Mouse (Mus musculus): ENCODE measurements around the gene Strap.
"Not testable (repeated sequence)": the region's sequence is repeated elsewhere in the genome, so short reads cannot be mapped to it uniquely, and the experiment has no call there.

The Strap gene

DNA sequence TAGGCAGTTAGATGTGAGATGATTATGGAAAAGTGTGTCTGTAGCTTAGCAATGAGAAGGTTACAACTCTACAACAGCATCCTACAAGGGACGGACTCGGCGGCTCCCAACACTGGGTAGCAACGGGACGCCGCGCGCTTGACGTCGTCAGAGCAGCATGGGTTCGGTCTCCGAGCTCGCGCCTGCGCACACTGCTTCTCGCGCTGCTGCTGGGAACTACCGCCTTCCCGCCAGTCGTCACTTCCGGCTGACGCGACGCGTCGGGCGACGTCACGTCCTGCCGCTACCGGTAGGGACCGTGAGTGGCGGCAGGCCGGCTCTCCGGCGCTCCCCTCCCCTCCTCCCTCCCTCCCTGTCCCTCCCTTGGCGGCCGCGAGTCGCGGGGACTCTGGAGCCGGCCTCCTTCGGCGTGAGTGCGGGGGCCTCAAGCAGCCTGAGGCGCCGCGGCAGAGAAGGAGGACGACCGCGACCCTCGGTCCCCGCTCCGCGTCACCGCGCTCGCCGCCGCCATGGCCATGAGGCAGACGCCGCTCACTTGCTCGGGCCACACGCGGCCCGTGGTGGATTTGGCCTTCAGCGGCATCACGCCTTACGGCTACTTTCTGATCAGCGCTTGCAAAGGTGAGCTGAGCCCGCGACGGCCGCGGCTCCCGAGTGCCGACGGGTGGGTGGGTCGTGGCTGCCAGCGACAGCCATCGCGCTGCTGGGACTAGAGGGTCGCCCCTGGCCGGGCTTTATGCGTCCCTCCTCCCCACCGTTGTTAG is at the start of gene Strap:
TSS of gene Strap (plus strand) at position 233 of the 764 bp plus-strand sequence.
- DNase-seq (ENCODE audit: low spot score), result peak; percentile 95

DNA sequence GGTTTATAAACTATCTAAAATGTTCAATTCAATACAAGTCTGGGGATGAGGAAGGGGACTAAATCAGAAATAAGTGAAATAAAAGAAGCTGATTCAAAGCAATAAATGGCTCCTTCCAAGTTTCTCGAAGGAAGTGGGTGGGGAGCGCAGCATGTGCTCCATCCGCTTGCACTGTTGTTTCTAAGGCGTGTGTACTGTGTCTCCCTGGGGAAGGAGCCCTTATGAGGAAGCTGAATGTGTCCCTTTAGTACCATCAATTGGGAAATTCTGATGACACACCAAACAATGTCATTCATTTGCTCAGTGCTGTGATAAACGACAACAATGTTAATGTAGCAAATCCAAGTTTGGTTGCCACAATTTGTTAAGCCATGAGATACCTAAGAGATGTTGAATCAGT is 47.2 kb upstream of the Strap start:
- no peak for DNase-seq (ENCODE audit: low spot score)

DNA sequence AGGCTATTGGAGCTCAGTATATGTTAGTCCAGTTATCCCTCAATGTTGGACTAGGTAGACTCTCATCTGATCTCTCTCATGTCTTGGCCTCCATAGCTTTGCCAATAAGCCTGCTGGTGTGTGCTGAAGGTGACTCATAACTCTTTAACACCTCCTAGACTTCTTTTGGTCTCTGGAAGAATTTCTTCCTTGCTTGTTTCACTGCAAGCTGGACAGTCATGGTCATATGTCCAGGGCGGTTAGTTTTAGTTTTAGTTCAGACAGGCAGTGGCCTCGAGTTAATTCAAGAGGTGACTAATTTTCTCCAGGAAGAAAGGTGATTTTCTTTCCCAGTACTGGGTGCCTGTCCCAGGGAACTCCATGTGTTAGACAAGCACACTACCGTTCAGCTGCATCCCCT is 46.8 kb upstream of the Strap start:
- DNase-seq (ENCODE audit: low spot score), result no peak

DNA sequence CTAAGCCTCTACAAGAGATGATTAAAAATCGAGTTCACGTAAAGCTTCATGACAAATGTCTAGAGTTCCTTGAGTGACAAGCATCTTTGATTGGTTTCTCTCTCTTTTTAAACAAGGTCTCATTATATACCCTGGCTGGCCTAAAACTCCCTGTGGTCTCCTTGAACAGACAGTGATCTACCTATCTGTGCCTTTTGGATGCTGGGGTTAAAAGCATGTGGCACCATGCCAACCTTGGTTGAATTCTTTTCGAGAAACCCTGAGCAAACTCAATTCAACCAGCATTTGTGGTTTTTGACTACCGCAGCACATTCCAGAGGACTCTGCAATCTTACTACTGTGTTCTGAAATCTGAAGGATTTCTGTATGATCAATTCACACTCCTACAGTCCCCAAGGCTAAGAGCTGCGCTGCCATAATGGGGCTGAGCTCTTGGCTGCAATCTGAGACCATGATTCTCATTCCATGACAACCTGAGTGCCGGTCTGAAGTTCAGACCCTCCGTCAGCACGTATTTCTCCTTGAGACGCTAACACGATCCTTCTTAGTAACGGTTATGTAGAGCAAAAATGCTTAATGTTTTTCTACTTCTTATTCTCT is 46.3 kb upstream of the Strap start:
- no peak for DNase-seq (ENCODE audit: low spot score)

DNA sequence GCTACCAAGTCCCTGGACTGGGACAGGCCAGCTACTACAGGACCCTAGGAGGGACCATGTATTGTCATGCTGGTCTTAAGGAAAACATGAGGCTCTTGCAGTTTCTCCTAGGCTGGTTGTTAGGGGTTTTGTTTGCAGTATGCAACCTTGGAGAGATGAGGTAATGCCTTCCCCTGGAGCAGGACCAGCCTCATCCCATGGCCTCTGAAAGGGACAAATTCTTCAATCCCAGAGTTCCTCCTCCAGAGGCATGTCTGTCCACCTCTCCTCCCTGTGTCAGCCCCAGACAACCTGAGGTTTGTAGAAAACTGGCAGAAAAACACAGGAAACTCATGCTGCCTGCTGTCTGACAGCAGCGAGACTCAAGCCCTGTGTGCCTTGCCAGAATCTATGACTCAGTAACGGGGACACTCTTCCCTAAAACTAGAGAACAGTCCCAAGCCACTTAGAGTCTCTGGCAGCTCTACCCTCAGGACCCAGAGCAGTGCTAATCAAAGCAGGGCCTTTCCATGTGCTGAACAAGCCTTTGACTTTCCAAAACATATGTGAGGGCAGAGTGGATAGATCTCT is 44.2 kb upstream of the Strap start:
- DNase-seq (ENCODE audit: low spot score), result no peak

DNA sequence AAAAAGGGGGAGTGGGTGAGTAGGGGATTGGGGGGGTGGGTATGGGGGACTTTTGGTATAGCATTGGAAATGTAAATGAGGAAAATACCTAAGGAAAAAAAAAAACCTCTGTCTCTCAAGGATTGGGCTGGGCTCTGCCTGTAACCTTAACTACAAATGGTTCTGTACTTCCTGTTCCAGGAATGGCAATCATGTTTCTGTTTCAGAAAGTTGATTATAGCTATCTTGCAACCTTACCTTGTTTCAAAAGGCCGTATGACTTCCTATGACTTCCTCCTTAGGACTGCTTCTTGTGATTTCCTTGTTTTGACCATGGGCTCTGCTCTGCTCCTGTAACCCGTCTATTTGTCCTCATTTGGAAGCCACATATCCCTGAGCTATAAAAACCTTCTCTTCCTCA is 40.6 kb upstream of the Strap start:
- no peak for DNase-seq (ENCODE audit: low spot score)

DNA sequence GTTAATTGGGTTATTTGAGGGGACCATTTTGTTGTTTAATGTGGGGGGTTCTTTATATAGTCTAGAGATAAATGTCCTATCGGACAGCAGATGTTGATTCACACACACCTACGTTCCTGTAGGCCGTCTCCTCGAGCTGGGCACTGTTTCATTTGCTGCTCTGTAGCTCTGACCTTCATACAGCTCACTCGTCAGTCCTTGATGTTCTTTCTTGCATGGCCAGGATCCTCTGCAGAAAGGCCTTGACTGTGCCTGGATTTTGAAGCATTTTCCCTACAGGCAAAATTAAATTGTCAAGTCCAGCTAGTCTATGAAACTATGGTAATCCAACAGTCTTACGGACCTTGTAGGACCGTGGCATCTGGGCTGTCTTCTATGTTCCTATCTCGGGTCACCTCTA is 39.8 kb upstream of the Strap start:
- no peak for DNase-seq (ENCODE audit: low spot score)

DNA sequence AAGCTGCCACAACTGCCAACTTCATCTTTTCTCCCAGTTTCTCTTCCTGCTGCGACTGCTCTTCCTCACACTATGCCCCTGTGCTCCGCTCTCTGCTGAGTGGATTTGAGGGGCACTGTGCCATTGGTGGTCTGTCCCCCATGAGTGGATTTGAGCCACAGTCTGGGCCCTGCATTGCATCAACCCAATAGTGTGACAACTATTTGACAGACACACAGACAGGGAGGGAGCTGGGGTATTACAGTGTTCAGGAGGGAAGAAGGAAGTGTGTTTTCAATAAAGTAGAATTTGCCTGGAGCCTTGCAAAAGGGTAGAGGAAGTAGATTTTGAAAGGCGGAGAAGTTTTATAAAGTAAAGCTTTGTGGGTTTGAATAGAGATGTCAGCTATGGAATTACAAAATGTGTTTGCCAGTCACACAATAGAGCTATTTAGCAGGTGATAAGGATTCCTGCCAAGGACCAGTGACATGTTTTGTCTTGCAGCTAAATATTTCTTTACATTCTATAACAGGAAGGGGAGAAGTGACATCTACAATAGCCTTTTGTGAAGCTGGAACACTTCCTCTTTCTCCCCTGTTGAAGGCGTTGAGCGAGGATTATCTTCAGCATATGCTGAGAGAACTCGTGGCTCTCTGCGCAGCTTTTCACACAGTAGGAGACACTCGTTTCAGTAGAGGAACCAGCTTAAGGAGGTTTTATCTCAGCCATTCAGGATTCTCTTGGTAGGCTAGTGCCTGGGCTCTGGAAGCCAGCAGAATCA is 38.3 kb upstream of the Strap start:
- DNase-seq (ENCODE audit: low spot score), result no peak

DNA sequence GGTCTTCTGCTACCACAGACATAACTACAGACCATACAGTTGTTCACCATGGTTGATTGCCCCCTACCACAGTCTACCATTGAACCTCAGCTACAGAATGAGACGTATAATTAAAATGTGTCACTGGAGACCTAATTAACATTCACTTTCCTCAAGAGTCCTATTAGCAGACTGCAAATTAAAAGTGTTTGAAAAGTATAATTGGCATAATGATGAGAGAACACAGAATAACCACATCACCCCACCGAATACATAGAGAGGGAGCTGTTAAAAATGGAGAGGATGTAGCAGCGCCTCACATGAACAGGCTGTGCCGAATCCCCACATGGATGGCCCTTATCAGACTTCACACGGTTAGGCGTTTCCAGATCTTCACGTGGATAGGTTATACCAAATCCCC is 35.4 kb upstream of the Strap start:
- no peak for DNase-seq (ENCODE audit: low spot score)

DNA sequence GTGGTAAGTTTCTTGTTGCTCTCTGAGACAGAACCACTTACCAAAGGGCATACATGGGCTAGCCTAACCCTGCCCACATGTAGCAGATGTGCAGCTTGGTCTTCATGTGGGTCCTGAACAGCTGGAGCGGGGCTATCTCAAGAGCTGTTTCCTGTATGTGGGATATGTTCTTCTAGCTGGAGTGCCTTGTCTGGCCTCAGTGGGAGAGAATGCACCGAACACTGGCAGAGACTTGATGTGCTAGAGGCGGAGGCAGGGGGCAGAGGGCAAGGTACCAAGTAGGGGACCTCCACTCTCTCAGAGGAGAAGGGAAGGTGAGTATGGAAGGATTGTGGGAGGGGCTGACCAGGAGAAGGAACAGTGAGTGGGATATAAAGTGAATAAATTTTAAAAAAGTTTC is 32.7 kb upstream of the Strap start:
- DNase-seq (ENCODE audit: low spot score), result no peak

DNA sequence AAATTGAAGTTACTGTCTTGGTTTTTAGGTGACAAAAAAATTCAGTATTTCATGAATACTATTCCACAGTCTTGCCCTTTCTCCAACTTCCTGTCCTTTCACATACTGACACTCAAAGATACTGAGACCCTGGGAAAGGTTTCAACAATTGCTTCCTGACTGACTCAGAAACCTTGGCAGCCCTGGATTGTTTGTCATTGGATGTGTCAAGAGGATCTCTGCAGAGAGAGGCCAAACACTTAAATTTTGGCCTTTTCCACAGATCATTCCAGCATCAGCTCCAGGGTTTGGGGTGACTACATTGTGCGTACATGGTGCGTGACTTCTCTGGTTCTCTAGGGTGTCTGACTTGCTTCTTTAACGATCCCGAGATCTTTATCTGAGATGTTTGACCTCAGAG is 32.0 kb upstream of the Strap start:
- DNase-seq (ENCODE audit: low spot score), result peak; percentile 22

DNA sequence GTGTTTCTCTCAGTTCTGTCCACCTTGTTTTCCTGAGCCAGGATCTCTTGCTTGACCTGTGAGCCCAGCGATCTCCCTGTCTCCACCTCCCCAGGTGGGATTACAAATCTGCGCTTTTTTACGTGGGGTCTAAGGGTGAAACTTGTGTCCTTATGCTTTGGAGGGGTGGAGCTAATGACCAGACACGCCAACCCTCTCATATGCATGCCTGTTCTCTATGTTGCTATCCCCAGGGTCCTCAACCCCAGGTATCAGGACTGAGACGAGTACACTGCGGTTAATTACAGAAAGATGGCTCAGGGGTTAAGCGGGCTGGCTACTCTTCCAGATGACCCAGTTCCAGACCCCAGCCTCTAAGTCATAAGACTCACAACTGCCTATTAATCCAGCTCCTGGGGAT is 31.4 kb upstream of the Strap start:
- DNase-seq (ENCODE audit: low spot score), result no peak

DNA sequence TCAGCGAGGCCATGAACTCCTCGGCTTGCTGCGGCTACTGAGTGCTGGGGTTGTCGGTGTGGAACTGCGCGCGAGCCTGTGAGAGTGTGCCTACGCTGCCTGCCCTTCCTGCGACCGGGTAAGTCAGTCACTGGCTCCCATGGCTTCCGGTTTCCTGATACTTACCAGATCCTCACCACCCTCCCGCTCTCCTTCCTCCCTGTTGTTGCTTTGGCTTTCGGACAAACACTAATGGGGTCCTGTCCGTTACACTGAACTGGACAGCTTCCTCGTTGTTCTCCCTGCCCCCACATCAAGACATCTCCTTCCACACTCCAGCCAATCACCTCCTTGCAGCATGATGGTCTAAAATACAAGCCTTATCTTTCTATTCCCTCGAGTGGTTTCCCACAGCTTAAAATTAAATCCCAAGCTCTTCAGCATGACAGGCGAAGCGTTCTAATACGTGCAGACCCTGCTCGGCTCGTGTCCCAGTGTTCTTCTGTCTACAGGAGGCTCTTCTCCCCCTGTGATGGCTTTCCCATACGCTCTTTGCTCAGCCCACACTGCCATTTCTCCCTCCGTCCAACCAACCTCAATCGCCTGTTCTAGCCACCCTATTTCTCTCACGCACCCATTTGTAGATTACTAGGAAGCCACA is 30.5 kb upstream of the Strap start:
- peak; percentile 15 for DNase-seq (ENCODE audit: low spot score)

DNA sequence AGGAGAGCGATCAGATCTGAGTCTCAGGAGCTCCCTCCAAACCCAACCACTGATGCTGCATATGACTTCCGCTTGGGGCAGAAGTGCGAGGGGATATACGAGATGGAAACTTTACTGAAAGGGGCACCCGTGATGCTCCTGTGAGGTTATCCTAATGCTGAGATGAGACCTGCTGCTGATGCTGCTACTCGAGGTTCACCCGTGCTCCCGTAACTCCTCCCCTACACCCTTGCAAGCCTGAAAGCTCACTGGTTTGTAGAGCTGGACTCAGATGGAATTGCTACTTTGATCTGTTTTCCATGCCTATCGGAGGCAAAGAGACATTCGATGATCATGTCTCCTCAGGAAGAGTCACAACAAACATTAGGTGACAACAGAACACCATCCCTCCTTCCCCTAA is 28.7 kb upstream of the Strap start:
- no peak for DNase-seq (ENCODE audit: low spot score)

DNA sequence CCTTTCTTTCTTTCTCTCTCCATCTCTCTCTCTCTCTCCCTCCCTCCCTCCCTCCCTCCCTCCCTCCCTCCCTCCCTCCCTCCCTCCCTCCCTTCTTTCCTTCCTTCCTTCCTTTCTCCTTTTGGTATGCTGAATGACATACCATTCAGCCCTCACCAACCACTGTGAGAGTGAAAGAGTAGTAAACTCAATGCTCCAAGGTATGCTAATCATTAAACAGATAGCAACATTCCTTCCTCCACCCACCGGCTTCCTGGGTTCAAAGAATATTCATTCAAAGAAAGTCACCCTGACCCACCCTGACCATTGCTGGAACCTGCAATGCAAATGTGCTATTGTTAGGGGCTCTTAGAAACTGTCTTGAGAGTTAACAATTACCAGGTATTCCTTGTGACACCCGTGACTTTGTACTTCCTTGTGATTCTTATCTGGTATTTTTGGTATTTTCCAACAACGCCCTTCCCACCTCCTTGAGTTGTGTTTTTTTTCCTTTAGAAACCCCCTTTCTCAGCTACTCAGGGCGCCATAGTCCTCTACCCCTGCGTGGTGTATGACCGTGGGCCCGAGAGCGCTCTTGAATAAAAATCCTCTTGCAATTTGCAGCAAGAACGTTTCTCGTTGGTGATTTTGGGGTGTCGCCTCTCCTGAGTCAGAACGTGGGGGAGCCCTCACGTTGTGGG is 26.0 kb upstream of the Strap start:
- DNase-seq (ENCODE audit: low spot score), result not testable (repeated sequence)

DNA sequence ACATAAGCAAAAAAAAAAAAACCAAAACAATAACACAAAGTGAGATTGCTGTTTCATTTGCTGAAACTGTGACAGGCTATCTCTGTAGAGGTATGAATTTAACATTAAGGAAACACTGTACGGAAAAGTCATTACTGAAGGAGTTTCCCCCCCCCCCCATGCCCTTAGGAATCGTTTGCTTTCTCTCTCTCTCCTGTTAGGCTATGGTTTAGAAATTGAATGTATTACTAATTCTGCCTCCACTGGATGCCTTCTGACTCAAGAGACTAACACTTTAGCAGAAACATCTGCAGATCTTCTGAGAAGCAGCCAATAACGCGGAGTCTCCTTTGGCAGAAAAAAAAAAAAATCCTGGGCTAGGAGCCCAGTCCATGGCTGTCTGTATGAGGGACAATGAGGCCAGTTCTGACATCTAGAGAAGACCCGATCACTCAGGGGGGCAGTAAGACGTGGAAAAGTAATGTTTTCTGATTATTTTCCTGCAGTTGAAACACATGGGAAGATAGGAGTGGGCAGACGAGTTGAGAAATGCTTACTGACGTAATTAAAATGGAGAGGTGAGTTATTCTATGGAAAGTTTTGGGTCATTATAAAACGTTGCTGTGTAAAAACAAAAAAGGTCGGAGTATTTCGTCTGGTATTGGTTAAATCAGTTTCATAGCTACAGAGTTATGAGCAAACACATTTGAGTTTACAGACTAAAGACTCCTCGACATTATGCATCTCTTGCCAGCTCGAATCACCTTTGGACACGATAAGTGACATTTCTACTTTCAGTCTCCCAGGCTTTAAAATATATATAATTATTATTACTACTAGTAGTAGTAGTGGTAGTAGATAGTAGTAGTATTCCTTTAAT is 24.5 kb upstream of the Strap start:
- DNase-seq (ENCODE audit: low spot score), result no peak

DNA sequence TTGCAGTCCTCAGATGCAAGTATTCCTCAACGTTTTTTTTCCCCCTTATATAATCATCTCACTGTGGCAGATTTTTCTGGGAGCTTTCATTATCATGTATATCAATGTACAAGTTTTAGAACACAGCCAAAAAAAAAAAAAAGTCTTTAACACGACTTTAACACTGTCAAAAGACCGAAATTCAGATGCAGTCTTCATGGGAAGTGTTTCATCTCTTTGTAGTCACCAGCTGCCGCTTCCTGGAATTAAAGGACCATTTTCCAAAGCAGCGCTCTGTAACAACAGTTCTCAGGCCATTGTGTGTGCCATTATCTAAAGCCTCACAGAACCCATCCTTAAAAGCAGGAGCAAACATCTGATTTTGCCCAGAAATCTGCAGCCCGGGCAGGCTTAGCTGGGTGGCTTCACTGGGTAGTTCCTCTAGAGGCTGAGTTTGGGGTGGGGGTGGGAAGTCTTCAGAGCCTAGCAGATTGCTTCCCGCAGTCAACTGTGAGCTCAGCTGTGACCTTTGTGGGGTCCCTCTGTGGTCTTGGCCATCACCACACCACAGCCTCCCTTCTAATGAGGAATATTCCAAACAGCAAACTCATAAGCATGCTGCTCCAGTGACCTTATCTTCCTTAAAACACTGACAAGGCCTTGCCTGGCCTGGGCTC is 22.1 kb upstream of the Strap start:
- DNase-seq (ENCODE audit: low spot score), result no peak

DNA sequence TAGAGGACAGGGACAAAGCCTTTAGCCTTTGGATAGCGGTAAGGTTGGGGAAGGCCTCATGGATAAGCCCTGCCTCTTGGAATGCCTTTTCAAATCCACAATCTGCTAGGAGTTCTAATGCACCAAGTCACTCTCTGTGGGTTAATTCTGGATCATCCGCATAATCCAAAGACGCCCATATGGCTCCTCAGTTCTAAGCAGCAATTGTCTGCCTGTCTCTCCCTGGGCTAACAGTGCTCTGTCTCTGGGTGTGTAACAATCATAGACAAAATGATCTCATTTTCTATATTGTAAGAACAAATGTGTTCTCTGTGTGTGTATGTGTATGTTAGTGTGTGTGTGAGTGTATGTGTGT is 21.6 kb upstream of the Strap start:
- DNase-seq (ENCODE audit: low spot score), result no peak

DNA sequence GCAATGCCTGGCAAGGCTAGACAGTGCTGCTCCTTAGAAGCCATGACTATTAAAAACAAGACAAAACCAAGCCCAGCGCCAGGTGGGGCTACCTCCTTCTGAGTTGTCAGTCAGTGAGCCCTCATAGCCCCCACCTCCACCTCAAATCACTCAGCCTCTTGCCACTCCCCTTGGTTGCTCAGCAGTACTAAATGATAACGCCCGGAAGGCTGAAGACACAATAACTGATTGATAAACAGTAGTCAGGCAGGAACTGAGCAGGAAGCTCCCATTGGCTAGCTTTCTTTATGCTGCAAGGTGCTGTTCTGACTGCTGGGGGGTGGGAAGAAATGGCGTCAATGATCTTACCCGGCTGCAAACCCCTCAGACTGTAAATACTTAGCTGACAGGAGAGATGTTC is 18.1 kb upstream of the Strap start:
- DNase-seq (ENCODE audit: low spot score), result no peak

DNA sequence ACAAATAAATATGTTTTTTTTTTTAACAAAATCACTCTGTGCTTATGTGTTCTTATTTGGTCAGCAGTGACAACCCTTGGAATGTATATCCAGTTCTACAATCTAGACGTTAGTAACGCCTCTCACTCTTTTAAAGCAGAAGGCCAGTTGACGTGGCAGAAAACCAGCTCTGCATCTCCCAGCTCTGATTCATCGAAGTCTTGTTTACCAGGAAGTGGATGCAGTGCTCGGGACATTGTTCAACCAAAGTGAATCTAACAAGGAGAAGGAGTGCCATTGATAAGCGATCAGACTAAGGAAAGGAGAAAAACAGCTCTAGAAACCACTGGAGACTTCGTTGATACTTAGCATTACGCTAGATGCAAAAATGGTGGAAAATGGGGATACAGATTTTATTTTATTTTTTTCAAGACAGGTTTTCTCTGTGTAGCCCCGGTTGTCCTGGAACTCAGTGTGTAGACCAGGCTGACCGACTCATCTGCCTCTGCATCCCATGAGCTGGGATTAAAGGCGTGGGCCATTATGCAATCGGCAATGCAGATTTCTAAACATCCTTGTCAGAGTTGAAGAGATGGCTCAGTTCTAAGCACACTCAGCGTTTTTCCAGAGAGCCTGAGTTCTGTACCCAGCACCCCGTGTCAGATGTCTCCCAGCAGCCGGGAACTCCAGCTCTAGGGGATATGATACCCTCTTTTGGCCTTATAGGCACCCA is 12.5 kb upstream of the Strap start:
- peak; percentile 50 for DNase-seq (ENCODE audit: low spot score)

Data from urinary bladder, postnatal 14 days (tissue).